Mouse (Mus musculus) frontal cortex, adult (tissue): ENCODE measurements at regions not wholly inside any gene's neighbourhood (a gene's known extent, or its start where the extent isn't known, plus 50 kb on each side); places are given as distances from the start of the nearest gene placed in this dataset.
A peak's percentile ranks its signal among the peaks of the same experiment; 100 is the strongest.

ENCODE experiments used
- ATAC-seq: cut with Nextera tagmentation; 2 replicates; pipeline ENCODE4 v1.9.2; 2017; ENCODE audit warnings: mild to moderate bottlenecking, moderate library complexity, mixed read lengths; ENCODE audit not compliant: low TSS enrichment

DNA sequence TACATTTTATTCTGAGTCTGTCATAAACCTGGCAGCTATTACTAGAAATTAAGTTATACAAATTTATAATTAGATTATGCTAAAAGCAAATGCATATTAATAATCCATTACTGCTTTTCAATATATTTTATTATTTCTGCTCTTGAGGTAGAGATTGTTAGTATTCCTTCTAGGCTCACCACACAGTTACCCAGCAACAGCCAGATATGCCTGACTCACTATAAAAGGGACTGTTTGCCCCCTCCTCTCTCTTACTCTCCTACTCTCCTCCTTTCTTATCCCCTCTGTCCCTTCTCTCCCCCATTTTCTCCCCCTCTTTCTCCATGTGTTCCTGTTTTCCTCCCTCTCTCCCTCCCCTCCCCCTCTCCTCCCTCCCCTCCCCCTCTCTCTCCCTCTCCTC lies 98.7 kb downstream of the 4930505A04Rik start:
- ATAC-seq, result no peak

DNA sequence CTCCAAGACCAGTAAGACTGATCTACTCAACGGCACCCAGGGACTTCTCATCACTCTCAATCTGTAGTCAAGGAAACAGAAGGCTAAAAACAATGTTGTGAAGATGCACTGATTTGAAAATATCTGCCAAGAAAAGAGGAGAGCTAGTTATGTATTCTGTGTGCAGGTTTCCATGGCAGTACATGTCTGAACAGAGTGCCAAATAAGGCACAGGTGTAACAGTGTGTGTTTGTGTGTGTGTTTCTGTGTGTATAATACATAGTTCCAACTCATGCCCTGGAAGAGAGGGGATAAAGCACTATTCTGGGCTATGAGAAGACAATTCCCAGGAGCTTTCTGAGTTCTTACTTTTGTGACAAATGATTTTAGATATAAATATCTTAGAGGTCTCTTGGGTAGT lies 99.7 kb downstream of the 4930505A04Rik start:
- ATAC-seq, result peak; percentile 62

DNA sequence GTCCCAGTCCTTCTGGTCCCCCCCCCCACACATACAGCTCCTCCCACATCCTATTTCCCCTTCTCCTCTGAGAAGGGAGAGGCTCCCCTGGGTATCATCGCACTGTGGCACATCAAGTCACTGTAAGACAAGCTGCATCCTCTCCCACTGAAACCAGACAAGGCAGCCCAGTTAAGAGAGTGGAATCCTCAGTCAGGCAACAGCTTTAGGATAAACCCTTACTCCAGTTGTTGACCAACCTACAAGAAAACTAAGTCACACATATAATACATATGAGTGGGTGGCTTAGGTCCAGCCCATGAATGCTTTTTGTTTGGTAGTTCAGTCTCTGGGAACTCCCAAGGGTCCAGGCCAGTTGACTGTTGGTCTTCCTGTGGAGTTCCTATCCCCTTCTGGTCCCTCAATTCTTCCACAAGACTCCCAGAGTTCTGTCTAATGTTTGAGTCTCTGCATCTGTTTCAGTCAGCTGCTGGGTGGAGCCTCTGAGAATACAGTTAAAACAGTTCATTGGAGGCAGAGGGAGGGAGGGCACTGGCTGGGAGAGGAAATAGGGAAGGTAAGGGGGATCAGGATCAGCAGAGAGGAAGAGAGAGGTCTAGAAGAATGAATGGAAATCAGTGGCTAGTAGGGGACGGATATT lies 101.7 kb upstream of the Sptbn1 start:
- ATAC-seq, result no peak

DNA sequence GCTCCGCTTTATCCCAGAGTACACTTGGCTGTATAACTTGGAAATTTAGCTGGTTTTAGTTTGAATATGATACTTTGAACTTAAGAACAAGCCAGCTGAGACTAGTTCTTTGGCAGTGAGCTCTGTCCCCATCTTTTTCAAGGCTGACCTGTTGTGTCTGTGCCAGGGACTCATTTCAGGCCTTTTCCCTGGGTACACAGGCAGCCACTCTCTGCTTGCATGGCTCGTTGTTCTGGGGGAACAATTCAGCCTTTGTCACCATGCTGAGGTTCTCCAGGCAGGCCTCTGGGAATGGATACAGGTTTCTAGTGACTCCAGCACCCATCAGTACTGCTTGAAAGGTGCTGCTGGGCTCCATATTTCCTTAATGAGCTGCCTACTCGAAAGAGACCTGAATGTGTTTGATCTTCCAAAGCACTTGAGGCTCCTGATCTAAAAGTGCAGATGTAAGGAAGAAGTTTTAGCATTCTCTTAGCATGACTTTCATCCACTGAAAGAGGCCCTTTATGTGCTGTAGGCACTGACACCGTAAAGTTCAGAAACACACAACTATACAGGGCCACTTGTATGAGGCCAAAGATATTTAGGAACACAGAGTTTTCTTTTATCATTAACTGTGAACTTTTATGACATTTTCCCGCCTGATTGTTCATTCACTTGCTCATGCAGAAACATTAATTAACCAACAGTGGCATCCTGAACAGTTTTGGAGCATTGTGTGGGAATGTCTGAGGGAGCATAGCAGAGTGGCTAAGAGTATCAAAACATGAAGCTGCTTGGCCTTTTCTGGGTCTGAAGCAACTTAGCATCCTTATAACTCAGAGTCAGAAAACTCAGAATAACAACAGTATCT lies 99.6 kb upstream of the Sptbn1 start:
- peak; percentile 70 for ATAC-seq

DNA sequence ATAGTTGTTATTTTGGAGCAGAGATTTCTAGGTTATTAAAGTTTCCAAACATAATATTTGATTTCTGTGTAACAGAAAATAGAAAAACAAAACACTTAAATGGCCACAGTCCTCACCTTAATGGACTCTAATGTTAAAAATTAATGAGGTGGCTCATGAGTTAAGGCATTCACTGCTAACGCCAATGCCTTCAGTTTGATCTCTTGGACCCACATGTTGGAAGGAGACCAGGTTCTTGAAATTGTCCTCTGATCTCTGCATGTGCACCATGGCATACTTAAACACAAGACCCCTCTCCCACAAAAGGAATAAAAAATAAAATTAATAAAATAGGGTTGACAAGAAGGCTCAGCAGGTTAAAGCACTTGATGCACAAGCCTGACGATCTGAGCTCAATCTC lies 98.5 kb upstream of the Sptbn1 start:
- ATAC-seq, result no peak

DNA sequence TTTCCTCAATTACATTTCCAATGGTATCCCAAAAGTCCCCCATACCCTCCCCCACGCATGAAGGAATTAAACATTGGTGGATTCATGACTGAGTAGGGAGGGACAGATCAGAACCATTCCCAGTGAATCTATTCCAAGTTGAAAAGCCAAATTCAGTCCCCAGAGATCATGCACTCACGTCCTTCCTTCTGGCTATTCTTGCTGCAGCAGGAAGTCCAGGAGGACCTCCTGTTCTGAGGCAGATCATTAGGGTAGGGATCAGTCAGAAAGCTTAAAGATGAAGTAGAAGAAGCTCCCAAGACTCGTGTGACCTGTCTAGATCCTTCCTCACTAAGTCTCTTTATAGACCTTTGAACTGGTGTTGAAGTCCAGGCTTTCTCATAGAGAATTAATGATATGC lies 97.0 kb upstream of the Sptbn1 start:
- no peak for ATAC-seq

DNA sequence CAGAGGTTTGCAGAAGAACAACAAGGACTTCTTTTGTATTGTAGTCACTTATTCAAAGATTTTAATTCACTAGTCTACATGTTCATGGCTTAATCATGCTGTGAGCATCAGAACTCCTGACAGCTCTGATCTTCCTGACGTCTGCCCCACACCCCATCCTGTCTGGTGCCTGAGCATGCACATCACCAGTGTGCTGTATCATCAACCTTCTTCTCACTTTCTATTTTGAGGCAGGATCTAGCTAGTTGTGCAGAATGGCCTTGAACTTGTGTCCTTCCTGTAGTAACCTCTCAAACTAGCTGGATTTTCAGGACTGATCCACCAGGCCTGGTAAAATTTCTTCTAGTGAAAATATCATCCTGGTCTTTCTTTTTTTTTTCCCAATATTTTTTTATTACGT lies 96.6 kb upstream of the Sptbn1 start:
- no peak for ATAC-seq

DNA sequence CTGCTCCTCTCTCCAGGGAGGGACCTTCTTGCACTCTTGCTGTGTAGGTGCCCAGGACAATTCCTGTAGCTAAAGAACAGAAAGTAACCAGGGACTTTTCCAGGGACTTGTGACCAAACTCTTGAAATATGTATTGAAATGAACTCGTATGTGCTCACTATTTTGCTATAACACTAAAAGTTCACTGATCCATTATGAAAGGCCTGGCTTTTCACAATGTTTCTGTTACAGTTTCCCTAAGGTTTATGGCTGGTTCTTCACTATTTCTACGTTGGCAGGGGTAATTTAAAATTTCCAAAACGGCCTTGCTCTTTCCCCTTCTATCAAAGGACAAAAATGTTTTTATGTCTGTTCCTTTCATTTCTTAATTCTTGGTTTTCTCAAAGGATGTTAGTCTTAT lies 90.2 kb upstream of the Sptbn1 start:
- ATAC-seq, result no peak

DNA sequence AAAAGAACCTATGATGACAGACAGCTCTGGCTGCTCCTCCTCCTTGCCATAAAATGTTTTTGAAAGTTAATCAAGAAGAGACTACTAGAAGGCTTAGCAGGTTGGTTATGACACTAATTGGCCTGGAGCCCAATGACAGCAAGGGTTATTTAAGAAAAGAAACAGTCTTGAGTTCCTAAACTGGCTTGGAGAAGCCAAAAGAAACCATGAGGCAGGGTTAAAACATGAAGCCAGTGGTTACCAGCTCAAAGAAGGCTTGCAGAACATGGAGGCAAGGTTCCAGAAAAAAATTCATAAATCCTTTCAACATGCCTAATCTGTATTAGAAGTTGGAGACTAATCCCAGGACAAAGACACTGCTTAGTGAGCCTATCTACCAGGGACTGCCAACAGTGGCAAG lies 87.4 kb upstream of the Sptbn1 start:
- ATAC-seq, result no peak

DNA sequence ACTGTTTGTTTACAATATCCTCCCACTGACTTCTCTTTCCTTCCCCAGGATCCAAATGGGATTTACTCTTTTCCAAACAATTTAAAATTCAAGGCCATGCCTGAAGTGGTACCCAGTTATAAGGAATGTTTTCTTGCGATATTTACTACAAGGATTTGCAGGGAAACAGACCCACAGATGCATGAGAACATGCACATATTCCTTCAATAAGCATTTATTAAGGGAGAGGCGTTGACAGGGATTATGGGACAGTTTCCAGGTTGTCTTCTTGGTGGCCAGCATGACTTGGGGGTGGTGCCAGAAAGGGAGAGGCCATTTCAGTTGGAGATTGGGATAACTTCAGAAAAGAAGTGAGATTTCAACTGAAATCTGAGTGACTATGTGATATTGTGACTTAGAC lies 58.4 kb upstream of the Sptbn1 start:
- ATAC-seq, result no peak
